26 mouse cellular contexts compared by ENCODE assay signal in genomic region chr10:80030191-80030590, GRCm38 (mm10). TPM values are rescaled to one million over a fixed set of nuclear protein-coding genes. Genes with fewer than 3 reads are reported as not detected.
A peak's percentile ranks its signal among the peaks of the same experiment; 100 is the strongest.
DNase-seq lines count a peak whose midpoint lies in the region; ATAC-seq and TF ChIP-seq lines count a peak whose summit lies in the region.
"Had no signal": no experiment of that assay in that cellular context is flagged by ENCODE, and none has a peak within 500 bp of the region (broad histone marks: within the 10 kb centered on the region; RNA-seq: fewer than 3 reads in every experiment).

No protein-coding gene starts in this region.

- 81% methylated on average over 9 of the region's 9 CpGs for WGBS in hindbrain, embryonic 10.5 days
- 81% methylated on average over 9 of the region's 9 CpGs for WGBS in hindbrain, embryonic 16.5 days
- WGBS in liver, embryonic 13.5 days (ENCODE audit: insufficient replicate concordance): 71% methylated on average over 9 of the region's 9 CpGs
- WGBS in spleen, adult 2 months: 75% methylated on average over 9 of the region's 9 CpGs

- DNase-seq in hindbrain, embryonic 10.5 days (ENCODE audit: low spot score): no peak
- no peak for DNase-seq in liver, embryonic 13.5 days
- no peak for DNase-seq in liver
- DNase-seq in spleen, adult 2 months (ENCODE audit: low read depth in 1 of 2, low spot score in 2 of 2): no peak
- DNase-seq in spleen, postnatal 14 days (ENCODE audit: low spot score in 2 of 2): no peak
- DNase-seq in natural killer cell, adult 2 months (ENCODE audit: low spot score in 2 of 2): peak; percentile 80 to 90
- DNase-seq in frontal cortex, postnatal 14 days (ENCODE audit: low spot score in 2 of 2): no peak
- DNase-seq: adrenal gland, adult 8-10 months; adrenal gland, postnatal 25 days; B cell, adult 2 months; cerebellum, adult 18-20 months; cerebellum, adult 9-10 months; cerebellum, postnatal 14 days; forebrain, postnatal 0 days; gastrocnemius, postnatal 25 days; heart, adult 2 months; heart, postnatal 14 days; heart, postnatal 4 days had no signal

- peak overlapping the region; percentile 0; the same call in 1 of the 2 replicates for H3K4me3 ChIP-seq in hindbrain, embryonic 10.5 days
- no peak overlapping the region for H3K4me3 ChIP-seq in hindbrain, embryonic 16.5 days (ENCODE audit: low read length)
- no peak overlapping the region for H3K4me3 ChIP-seq in liver, embryonic 13.5 days (replicated peaks)
- no peak overlapping the region for H3K4me3 ChIP-seq in spleen, adult 2 months (ENCODE audit: extremely low read depth, insufficient read depth, insufficient read length)
- H3K4me3 ChIP-seq: embryonic facial prominence, embryonic 12.5 days; embryonic facial prominence, embryonic 15.5 days; heart, adult 2 months; heart, embryonic 10.5 days; heart, embryonic 13.5 days had no signal

- H3K4me2 ChIP-seq in hindbrain, embryonic 16.5 days (ENCODE audit: low read length): no peak overlapping the region
- H3K4me2 ChIP-seq in liver, embryonic 13.5 days: no peak overlapping the region
- H3K4me2 ChIP-seq: embryonic facial prominence, embryonic 12.5 days; embryonic facial prominence, embryonic 15.5 days; heart, embryonic 13.5 days; hindbrain, embryonic 14.5 days had no signal

- TF ChIP-seq CTCF in spleen, adult 2 months (IDR thresholded peaks at IDR 0.05; ENCODE audit: extremely low read depth, insufficient read depth, insufficient read length, insufficient replicate concordance): no peak

- ATAC-seq in hindbrain, embryonic 16.5 days: no peak
- no peak for ATAC-seq in liver, embryonic 13.5 days (ENCODE audit: low read depth)
- ATAC-seq: CD4-positive, CD25-positive, alpha-beta regulatory T cell, adult 4 months; forebrain, embryonic 14.5 days; forebrain, postnatal 0 days had no signal

- no peaks in the 10 kb centered on the region for H3K27me3 ChIP-seq in hindbrain, embryonic 10.5 days (ENCODE audit: insufficient read depth, poor library complexity, severe bottlenecking)
- H3K27me3 ChIP-seq in hindbrain, embryonic 16.5 days (replicated peaks; ENCODE audit: control insufficient read depth, insufficient read depth, low read length): no peaks in the 10 kb centered on the region
- H3K27me3 ChIP-seq in liver, embryonic 13.5 days: no peaks in the 10 kb centered on the region
- no peaks in the 10 kb centered on the region for H3K27me3 ChIP-seq in spleen, adult 2 months (ENCODE audit: control insufficient read depth, insufficient read depth, low read length)
- H3K27me3 ChIP-seq: embryonic facial prominence, embryonic 12.5 days; embryonic facial prominence, embryonic 15.5 days; heart, embryonic 13.5 days had no signal

- H3K9me3 ChIP-seq in hindbrain, embryonic 10.5 days: no peaks in the 10 kb centered on the region
- H3K9me3 ChIP-seq in hindbrain, embryonic 16.5 days (ENCODE audit: control insufficient read depth, low read length): no peaks in the 10 kb centered on the region
- H3K9me3 ChIP-seq in liver, embryonic 13.5 days (replicated peaks): no peaks in the 10 kb centered on the region
- H3K9me3 ChIP-seq: embryonic facial prominence, embryonic 12.5 days; embryonic facial prominence, embryonic 15.5 days; heart, embryonic 10.5 days; heart, embryonic 13.5 days had no signal

- TF ChIP-seq POLR2A in spleen, adult 2 months (IDR thresholded peaks at IDR 0.05; ENCODE audit: low read depth, low read length): no peak

- H3K4me1 ChIP-seq in hindbrain, embryonic 10.5 days (replicated peaks): peaks cover 34% of the 10 kb centered on the region
- H3K4me1 ChIP-seq in hindbrain, embryonic 16.5 days (ENCODE audit: control insufficient read depth, insufficient read depth, low read depth, low read length): no peaks in the 10 kb centered on the region
- H3K4me1 ChIP-seq in liver, embryonic 13.5 days (replicated peaks): peaks cover 62% of the 10 kb centered on the region
- H3K4me1 ChIP-seq in spleen, adult 2 months (ENCODE audit: control insufficient read depth, insufficient read depth, insufficient read length): peaks cover 51% of the 10 kb centered on the region
- H3K4me1 ChIP-seq: embryonic facial prominence, embryonic 12.5 days had no signal

- no peak overlapping the region for H3K9ac ChIP-seq in hindbrain, embryonic 16.5 days (ENCODE audit: low read depth, low read length)
- peak overlapping the region; percentile 7; the same call in 1 of the 2 replicates for H3K9ac ChIP-seq in liver, embryonic 13.5 days
- H3K9ac ChIP-seq: embryonic facial prominence, embryonic 12.5 days; embryonic facial prominence, embryonic 15.5 days; forebrain, postnatal 0 days; hindbrain, embryonic 14.5 days had no signal

- peaks cover 17% of the 10 kb centered on the region for H3K36me3 ChIP-seq in hindbrain, embryonic 10.5 days
- H3K36me3 ChIP-seq in hindbrain, embryonic 16.5 days (ENCODE audit: control insufficient read depth, insufficient read depth, low read length): peaks cover 2% of the 10 kb centered on the region; the same call in 1 of the 2 replicates
- peaks cover 56% of the 10 kb centered on the region for H3K36me3 ChIP-seq in liver, embryonic 13.5 days
- H3K36me3 ChIP-seq in spleen, adult 2 months (ENCODE audit: control insufficient read depth, insufficient read depth, low read length): peaks cover 64% of the 10 kb centered on the region

- H3K27ac ChIP-seq in hindbrain, embryonic 10.5 days: peak overlapping the region; percentile 23; the same call in 1 of the 2 replicates
- H3K27ac ChIP-seq in hindbrain, embryonic 16.5 days (ENCODE audit: low read depth, low read length): no peak overlapping the region
- H3K27ac ChIP-seq in liver, embryonic 13.5 days: no peak overlapping the region; the same call in 1 of the 2 replicates
- peak overlapping the region; percentile 28; the same call in 1 of the 2 replicates for H3K27ac ChIP-seq in spleen, adult 2 months (ENCODE audit: insufficient read depth, low read length)
- H3K27ac ChIP-seq: embryonic facial prominence, embryonic 12.5 days; embryonic facial prominence, embryonic 15.5 days; heart, adult 2 months; heart, embryonic 13.5 days; hindbrain, embryonic 14.5 days had no signal

RNA-seq across cellular contexts. Expression of gene Polr2e, which starts 9.4 kb away (rescaled TPM):
- 261 and 268 TPM in 2 replicates for polyA plus RNA-seq in hindbrain, embryonic 10.5 days (2016; fragmentation: Nextera tagmentation; extraction: Ambion mirVana)
- 141 and 143 TPM in 2 replicates for polyA plus RNA-seq in hindbrain, embryonic 16.5 days (2015; fragmentation: Nextera tagmentation; extraction: Ambion mirVana)
- polyA plus RNA-seq in liver, embryonic 13.5 days (2015; fragmentation: Nextera tagmentation; extraction: Ambion mirVana): 120 and 122 TPM in 2 replicates
- polyA plus RNA-seq in spleen, adult 2 months (2012; rRNA removed): 139 and 182 TPM in 2 replicates

RNA-seq across cellular contexts. Expression of gene Arhgap45, which starts 13.7 kb away (rescaled TPM):
- polyA plus RNA-seq in hindbrain, embryonic 10.5 days (2016; fragmentation: Nextera tagmentation; extraction: Ambion mirVana): 8.4 and 9.0 TPM in 2 replicates
- 1.7 and 2.2 TPM in 2 replicates for polyA plus RNA-seq in hindbrain, embryonic 16.5 days (2015; fragmentation: Nextera tagmentation; extraction: Ambion mirVana)
- polyA plus RNA-seq in liver, embryonic 13.5 days (2015; fragmentation: Nextera tagmentation; extraction: Ambion mirVana): 14.3 and 14.9 TPM in 2 replicates
- polyA plus RNA-seq in spleen, adult 2 months (2012; rRNA removed): 492 and 574 TPM in 2 replicates

RNA-seq across cellular contexts. Expression of gene Gpx4, which starts 16.8 kb away (rescaled TPM):
- polyA plus RNA-seq in hindbrain, embryonic 10.5 days (2016; fragmentation: Nextera tagmentation; extraction: Ambion mirVana): 681 and 705 TPM in 2 replicates
- polyA plus RNA-seq in hindbrain, embryonic 16.5 days (2015; fragmentation: Nextera tagmentation; extraction: Ambion mirVana): 601 and 643 TPM in 2 replicates
- 677 TPM in 2 replicates for polyA plus RNA-seq in liver, embryonic 13.5 days (2015; fragmentation: Nextera tagmentation; extraction: Ambion mirVana)
- polyA plus RNA-seq in spleen, adult 2 months (2012; rRNA removed): 238 and 259 TPM in 2 replicates

RNA-seq across cellular contexts. Expression of gene Abca7, which starts 33.9 kb away (rescaled TPM):
- polyA plus RNA-seq in hindbrain, embryonic 10.5 days (2016; fragmentation: Nextera tagmentation; extraction: Ambion mirVana): 4.4 and 6.0 TPM in 2 replicates
- polyA plus RNA-seq in hindbrain, embryonic 16.5 days (2015; fragmentation: Nextera tagmentation; extraction: Ambion mirVana): 4.2 and 5.1 TPM in 2 replicates
- polyA plus RNA-seq in liver, embryonic 13.5 days (2015; fragmentation: Nextera tagmentation; extraction: Ambion mirVana): 6.3 and 7.4 TPM in 2 replicates
- 50.4 and 64.5 TPM in 2 replicates for polyA plus RNA-seq in spleen, adult 2 months (2012; rRNA removed)

RNA-seq across cellular contexts. Expression of gene Cnn2, which starts 41.8 kb away (rescaled TPM):
- 201 and 223 TPM in 2 replicates for polyA plus RNA-seq in hindbrain, embryonic 10.5 days (2016; fragmentation: Nextera tagmentation; extraction: Ambion mirVana)
- polyA plus RNA-seq in hindbrain, embryonic 16.5 days (2015; fragmentation: Nextera tagmentation; extraction: Ambion mirVana): 30.5 and 38.9 TPM in 2 replicates
- 45.8 and 49.6 TPM in 2 replicates for polyA plus RNA-seq in liver, embryonic 13.5 days (2015; fragmentation: Nextera tagmentation; extraction: Ambion mirVana)
- polyA plus RNA-seq in spleen, adult 2 months (2012; rRNA removed): 297 and 409 TPM in 2 replicates

Comparison
In these comparisons a context has a peak if more than half of its experiments do, and no peak if none do; other contexts are left out.
1. H3K27ac ChIP-seq: peak in hindbrain, embryonic 10.5 days (single experiment) and spleen, adult 2 months (single experiment); none in hindbrain, embryonic 16.5 days (single experiment) and liver, embryonic 13.5 days (single experiment).
2. DNase-seq: peak in natural killer cell, adult 2 months (2 of 2); none in hindbrain, embryonic 10.5 days (single experiment), liver, embryonic 13.5 days (single experiment), liver (single experiment), spleen, adult 2 months (0 of 2), spleen, postnatal 14 days (0 of 2) and frontal cortex, postnatal 14 days (0 of 2).
3. RNA of gene Arhgap45, which starts 13.7 kb away (polyA plus RNA-seq): 492 to 574 TPM in spleen, adult 2 months; 14.3 to 14.9 TPM in liver, embryonic 13.5 days, 8.4 to 9.0 TPM in hindbrain, embryonic 10.5 days and 1.7 to 2.2 TPM in hindbrain, embryonic 16.5 days; every median in the first group is over 10 times any median in the second.